Mouse (Mus musculus) ovary, postnatal 14 days (tissue): ENCODE measurements around the gene Gpr183.

Experiments
- DNase-seq: peaks from one replicate; pipeline ENCODE4 v3.0.0; 2022; ENCODE audit warnings: low spot score

Gene Gpr183

DNA sequence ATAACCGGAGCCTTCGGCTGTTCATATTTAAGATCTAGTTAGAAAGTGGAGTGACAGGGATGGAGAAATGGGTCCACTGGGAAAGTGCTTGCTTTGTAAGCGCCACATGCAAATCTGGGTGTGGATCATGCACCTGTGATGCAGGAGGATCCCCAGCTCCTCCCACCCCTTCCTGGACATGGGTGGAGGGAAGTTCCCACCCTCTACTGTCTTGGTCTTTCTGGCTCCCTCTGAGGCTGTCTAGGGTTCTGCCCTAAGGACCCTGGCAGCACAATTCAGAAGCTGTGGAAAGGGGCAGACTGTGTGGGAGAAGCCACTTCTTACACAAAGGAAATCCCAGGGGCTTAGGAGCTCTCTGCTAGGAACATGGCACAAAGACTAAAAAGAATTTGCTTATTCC, 33.4 kb downstream of the Gpr183 start:
- DNase-seq: no peak

- DNase-seq: no peak
Measured at GRCm38 (mm10) chr14:121930731-121931383, 34.1 kb downstream of the Gpr183 start.

GRCm38 (mm10) chr14:121929243-121929951, 35.6 kb downstream of the Gpr183 start:
- DNase-seq: no peak

DNA sequence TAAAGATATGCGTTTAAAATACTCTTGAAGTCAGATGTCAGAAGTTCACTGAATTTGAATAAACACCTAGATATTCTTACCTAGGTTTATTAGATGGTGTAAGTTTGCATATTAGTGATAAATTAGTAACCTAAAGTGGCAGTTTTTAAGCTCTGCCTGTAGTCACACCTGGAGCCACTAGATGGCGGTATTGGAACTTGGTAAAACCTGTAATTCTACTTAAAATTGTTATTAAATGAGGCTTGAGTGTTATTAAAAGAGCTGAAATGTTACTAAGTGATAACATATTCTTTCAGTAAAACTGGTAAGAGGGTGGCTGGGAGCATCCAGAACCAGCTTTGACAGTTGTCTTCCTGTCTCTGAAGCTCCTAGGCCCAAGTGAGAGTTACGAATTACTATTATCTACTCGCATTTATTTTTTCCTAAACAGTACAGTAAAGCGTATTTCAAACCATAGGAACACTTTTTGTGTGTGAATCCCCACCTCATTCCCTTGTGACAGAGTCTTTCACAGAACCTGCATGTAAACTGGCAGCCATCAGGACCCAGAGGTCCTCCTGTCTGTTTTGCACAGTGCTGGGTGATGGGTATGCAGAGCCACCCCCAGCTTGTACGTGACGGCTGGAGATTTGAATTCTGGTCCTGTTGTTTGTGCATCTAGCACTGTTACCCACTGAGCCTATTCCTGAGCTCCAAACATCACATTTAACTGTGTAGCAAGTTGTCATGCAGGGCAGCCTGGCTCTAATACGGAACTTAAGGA, 36.4 kb downstream of the Gpr183 start:
- peak; percentile 54 for DNase-seq

DNA sequence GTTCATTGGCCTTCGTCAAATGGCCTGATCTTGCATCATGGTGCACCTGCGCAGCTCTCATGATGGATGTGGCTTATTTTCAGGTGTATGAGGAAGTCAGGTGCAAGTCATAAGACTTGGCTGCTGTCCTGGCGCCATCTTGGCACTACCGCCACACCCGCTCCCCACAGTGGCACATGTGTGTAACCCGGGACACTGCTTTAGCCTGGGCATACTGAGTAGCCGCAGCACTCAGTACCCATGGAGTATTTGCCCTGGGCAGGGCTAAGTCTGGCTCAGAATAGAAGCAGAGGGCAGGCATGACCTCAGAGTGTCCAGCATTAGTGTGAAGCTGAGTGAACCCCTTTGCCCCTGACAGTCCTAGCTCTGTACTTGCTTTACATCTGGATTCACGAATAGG, 37.5 kb downstream of the Gpr183 start:
- DNase-seq: no peak

GRCm38 (mm10) chr14:121926901-121927300, 38.1 kb downstream of the Gpr183 start:
- no peak for DNase-seq

DNA sequence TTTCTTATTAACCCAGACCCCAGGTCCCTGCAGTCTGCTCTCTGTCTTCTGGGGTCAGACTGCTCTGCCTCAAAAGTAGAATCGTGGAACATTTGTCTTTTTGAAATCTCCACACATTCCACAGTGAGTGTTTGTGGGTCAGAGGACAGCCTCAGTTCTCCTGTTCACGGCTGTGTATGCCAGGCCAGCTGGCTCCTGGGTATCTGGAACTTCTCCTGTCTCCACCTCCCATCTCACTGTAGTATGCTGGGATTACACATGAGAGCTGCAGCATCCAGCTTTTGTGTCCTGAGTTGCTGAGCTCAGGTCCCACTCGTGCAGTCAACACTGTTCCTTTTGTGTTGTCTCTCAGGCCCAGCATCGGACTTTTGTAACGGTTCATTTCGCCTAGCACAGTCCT, 40.1 kb downstream of the Gpr183 start:
- DNase-seq: no peak

DNA sequence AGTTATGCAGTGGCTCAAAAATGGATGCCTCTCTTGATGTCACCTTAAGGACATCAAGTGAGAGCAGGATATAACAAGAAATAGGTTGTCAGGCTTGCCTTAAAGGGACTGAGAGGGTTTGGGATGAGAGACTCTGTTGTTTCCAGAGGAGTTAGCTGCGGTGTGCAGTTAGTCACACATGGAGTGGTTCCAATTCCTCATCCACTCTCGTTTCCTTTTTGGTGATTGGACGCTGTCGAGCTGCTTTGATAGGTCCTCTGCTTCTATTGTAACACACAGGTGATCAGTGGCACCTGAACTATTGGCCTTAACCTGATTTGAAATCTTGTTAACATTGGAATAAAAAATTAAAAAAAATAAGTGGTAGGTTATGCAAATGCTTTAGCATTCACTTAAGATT, 42.3 kb downstream of the Gpr183 start:
- no peak for DNase-seq

- DNase-seq: no peak
Measured at GRCm38 (mm10) chr14:121922016-121922415, 43.0 kb downstream of the Gpr183 start.

- peak; percentile 24 for DNase-seq
Measured at GRCm38 (mm10) chr14:121920511-121921124, 44.4 kb downstream of the Gpr183 start.

DNA sequence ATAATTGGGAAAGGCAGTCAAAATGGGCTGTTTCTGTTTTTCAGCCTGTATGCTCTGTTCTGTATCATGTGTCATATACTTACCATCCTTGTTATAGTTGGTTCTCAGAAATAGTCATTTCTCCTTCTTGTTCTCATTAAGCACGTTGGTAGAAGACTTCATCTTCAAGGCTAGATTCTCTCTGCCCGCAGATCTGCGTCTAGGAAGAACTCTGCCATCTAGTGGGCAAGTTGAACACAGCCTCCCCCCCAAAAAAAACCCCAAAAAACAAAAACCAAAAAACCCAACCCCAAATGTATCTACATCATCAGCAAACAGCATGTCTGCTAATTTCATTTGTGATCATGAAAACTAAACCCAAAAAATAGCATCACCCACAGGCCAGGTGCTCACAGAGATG, 45.2 kb downstream of the Gpr183 start:
- peak; percentile 9 for DNase-seq

- DNase-seq: no peak
Measured at GRCm38 (mm10) chr14:121918266-121918665, 46.7 kb downstream of the Gpr183 start.

- no peak for DNase-seq
Measured at GRCm38 (mm10) chr14:121916311-121917094, 48.5 kb downstream of the Gpr183 start.

DNA sequence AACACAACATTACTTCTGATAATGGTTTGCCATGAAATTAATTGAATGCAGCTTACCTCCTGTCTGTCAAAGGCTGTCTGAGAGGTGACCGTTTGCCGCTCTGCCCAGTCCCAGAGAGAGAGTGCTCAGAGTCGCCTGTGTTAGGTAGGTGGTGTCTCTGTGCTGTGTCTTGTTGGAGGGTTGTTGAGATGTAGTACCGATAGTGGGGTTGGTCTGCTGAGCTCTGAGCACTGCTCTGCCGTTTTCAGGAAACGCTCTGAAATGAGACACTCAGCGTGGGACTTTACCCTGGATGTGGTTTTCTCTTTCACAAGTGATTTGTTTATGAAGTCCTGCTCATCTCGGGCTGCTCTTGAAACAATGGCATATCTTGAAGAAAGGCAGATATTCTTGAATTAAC, 49.4 kb downstream of the Gpr183 start, which contains the start of gene Gpr18:
Gene Gpr18, minus strand, starts transcription at position 161 of the 400 bp plus-strand sequence.
- DNase-seq: no peak

DNA sequence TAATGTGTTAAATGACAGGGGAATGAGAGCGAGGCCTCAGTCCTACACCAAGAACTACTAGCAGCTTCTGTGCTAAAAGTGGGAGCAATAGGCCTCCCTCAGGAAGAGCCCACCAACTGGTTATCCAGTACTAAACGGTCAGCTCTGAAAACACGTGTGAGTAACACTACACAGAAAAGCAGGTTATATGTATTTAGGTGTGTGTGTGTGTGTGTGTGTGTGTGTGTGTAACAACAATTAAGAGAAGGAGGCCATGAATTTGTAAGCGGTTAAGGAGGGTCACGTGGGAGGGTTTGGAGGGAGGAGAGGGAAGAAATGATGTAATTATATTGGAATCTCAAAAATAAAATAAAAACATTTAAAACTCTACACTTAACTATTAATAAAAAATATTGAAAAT, 49.9 kb downstream of the Gpr183 start:
- no peak for DNase-seq

GRCm38 (mm10) chr14:121912501-121912900, 52.5 kb downstream of the Gpr183 start:
- no peak for DNase-seq

GRCm38 (mm10) chr14:121909868-121910267, 55.1 kb downstream of the Gpr183 start:
- no peak for DNase-seq

GRCm38 (mm10) chr14:121906992-121907681, 57.9 kb downstream of the Gpr183 start:
- no peak for DNase-seq

GRCm38 (mm10) chr14:121906341-121906991, 58.5 kb downstream of the Gpr183 start:
- DNase-seq: no peak

DNA sequence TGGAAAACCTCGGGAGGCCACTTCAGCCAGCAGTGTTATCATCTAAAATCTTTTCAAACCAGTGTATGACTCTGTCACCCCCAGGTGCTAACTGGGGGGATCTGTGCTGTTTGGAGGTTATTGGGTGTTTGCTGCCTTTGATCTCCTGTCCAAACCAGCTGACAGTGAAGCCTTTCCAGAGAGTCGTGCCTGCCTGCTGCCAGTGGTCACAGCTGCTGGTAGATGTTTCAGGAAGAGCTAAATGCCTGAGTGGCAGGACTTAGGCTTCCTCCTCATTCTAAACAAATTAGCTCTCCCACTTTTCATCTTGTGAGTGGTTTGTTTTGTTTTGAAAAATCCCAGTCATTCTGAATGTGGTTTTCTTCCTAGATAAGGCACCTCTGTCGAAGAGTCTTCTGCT, 60.2 kb downstream of the Gpr183 start:
- DNase-seq: no peak
